ENCODE assay signal across 23 mouse cellular contexts in the genomic region with DNA sequence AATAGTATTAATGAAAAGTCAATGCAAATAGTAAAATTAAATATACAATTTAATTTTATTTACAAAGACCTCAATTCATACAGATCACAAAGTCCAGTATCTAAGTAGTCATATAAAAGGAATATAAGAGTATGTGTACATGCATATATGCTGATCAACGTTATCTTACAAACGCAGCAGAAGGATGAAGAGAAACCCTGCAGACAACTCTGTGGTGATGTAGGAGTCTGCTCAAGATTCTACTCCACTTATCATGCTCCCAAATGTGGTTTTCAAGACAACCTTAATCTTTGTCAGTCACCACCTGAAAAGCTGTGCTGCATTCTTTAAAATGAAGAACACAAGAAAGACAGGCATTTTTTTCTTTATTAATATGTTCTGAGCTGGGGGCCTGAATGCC. TPM values are rescaled to one million over a fixed set of nuclear protein-coding genes. Genes with fewer than 3 reads are reported as not detected.
DNase-seq lines count a peak whose midpoint lies in the region; ATAC-seq and TF ChIP-seq lines count a peak whose summit lies in the region.
"Had no signal": no experiment of that assay in that cellular context is flagged by ENCODE, and none has a peak within 500 bp of the region (broad histone marks: within the 10 kb centered on the region; RNA-seq: fewer than 3 reads in every experiment).

No protein-coding gene starts in this region.

- no peak overlapping the region for H3K4me3 ChIP-seq in liver, embryonic 13.5 days (replicated peaks)
- H3K4me3 ChIP-seq in liver, postnatal 0 days (ENCODE audit: low read depth, low read length), result no peak overlapping the region
- no peak overlapping the region for H3K4me3 ChIP-seq in liver, embryonic 15.5 days (replicated peaks)
- no peak overlapping the region for H3K4me3 ChIP-seq in liver, embryonic 16.5 days (ENCODE audit: low read depth, low read length)
- H3K4me3 ChIP-seq: embryonic facial prominence, embryonic 13.5 days; embryonic facial prominence, embryonic 15.5 days; erythroblast, embryonic 14.5 days; forebrain, embryonic 10.5 days; forebrain, embryonic 12.5 days had no signal

- no peak overlapping the region for H3K4me2 ChIP-seq in liver, embryonic 13.5 days
- no peak overlapping the region for H3K4me2 ChIP-seq in liver, postnatal 0 days (ENCODE audit: low read depth, low read length)
- no peak overlapping the region for H3K4me2 ChIP-seq in liver, embryonic 15.5 days
- H3K4me2 ChIP-seq in liver, embryonic 16.5 days (ENCODE audit: low read depth, low read length), result no peak overlapping the region
- H3K4me2 ChIP-seq: embryonic facial prominence, embryonic 13.5 days; embryonic facial prominence, embryonic 15.5 days; forebrain, embryonic 12.5 days had no signal

- no peak overlapping the region for H3K9ac ChIP-seq in liver, embryonic 13.5 days
- no peak overlapping the region for H3K9ac ChIP-seq in liver, postnatal 0 days (replicated peaks)
- no peak overlapping the region for H3K9ac ChIP-seq in liver, embryonic 15.5 days
- no peak overlapping the region for H3K9ac ChIP-seq in liver, embryonic 16.5 days (ENCODE audit: low read depth, low read length)
- H3K9ac ChIP-seq: embryonic facial prominence, embryonic 13.5 days; embryonic facial prominence, embryonic 15.5 days; forebrain, embryonic 12.5 days had no signal

- H3K4me1 ChIP-seq in liver, embryonic 13.5 days (replicated peaks), result peaks cover 8% of the 10 kb centered on the region
- H3K4me1 ChIP-seq in liver, postnatal 0 days (ENCODE audit: insufficient read depth), result no peaks in the 10 kb centered on the region
- H3K4me1 ChIP-seq in liver, embryonic 15.5 days (replicated peaks), result 0 out of 2 replicates have a peak, but pooled peaks cover 4% of the 10 kb centered on the region
- no peaks in the 10 kb centered on the region for H3K4me1 ChIP-seq in liver, embryonic 16.5 days (ENCODE audit: control insufficient read depth, low read depth, low read length)
- H3K4me1 ChIP-seq: embryonic facial prominence, embryonic 13.5 days; embryonic facial prominence, embryonic 15.5 days; forebrain, embryonic 10.5 days; forebrain, embryonic 12.5 days had no signal

- WGBS in liver, embryonic 13.5 days (ENCODE audit: insufficient replicate concordance), result 53% methylated on average over 2 of the region's 2 CpGs
- WGBS in liver, postnatal 0 days (ENCODE audit: insufficient replicate concordance), result 56% methylated on average over 2 of the region's 2 CpGs
- WGBS in liver, embryonic 15.5 days (ENCODE audit: insufficient replicate concordance), result 46% methylated on average over 2 of the region's 2 CpGs
- 57% methylated on average over 2 of the region's 2 CpGs for WGBS in liver, embryonic 16.5 days (ENCODE audit: insufficient replicate concordance)

- TF ChIP-seq CTCF in liver, postnatal 0 days (IDR thresholded peaks at IDR 0.05; ENCODE audit: low read depth), result no peak

- ATAC-seq in liver, embryonic 13.5 days (ENCODE audit: low read depth), result peak; percentile 81
- no peak for ATAC-seq in liver, postnatal 0 days
- ATAC-seq in liver, embryonic 15.5 days (ENCODE audit: insufficient read depth), result 0 out of 2 replicates have a peak, but pooled peaks have one; percentile 47
- peak; percentile 32; the same call in 1 of the 2 replicates for ATAC-seq in liver, embryonic 16.5 days (ENCODE audit: low read depth)
- ATAC-seq: forebrain, embryonic 14.5 days; forebrain, embryonic 16.5 days had no signal

- TF ChIP-seq EP300 in liver, postnatal 0 days (IDR thresholded peaks at IDR 0.05; ENCODE audit: low read depth), result no peak

- no peaks in the 10 kb centered on the region for H3K9me3 ChIP-seq in liver, embryonic 13.5 days (replicated peaks)
- no peaks in the 10 kb centered on the region for H3K9me3 ChIP-seq in liver, postnatal 0 days (ENCODE audit: low read length)
- no peaks in the 10 kb centered on the region for H3K9me3 ChIP-seq in liver, embryonic 15.5 days (replicated peaks)
- H3K9me3 ChIP-seq in liver, embryonic 16.5 days (replicated peaks; ENCODE audit: control insufficient read depth, low read length), result no peaks in the 10 kb centered on the region
- H3K9me3 ChIP-seq: embryonic facial prominence, embryonic 13.5 days; embryonic facial prominence, embryonic 15.5 days; forebrain, embryonic 10.5 days; forebrain, embryonic 12.5 days had no signal

- H3K27ac ChIP-seq in liver, embryonic 13.5 days, result no peak overlapping the region
- no peak overlapping the region for H3K27ac ChIP-seq in liver, postnatal 0 days (ENCODE audit: low read depth)
- no peak overlapping the region for H3K27ac ChIP-seq in liver, embryonic 15.5 days (replicated peaks)
- no peak overlapping the region for H3K27ac ChIP-seq in liver, embryonic 16.5 days (ENCODE audit: low read length)
- H3K27ac ChIP-seq: embryonic facial prominence, embryonic 13.5 days; embryonic facial prominence, embryonic 15.5 days; forebrain, embryonic 10.5 days; forebrain, embryonic 12.5 days had no signal

- no peaks in the 10 kb centered on the region for H3K36me3 ChIP-seq in liver, embryonic 13.5 days
- H3K36me3 ChIP-seq in liver, postnatal 0 days (replicated peaks; ENCODE audit: insufficient read depth, low read length), result no peaks in the 10 kb centered on the region
- no peaks in the 10 kb centered on the region for H3K36me3 ChIP-seq in liver, embryonic 15.5 days (replicated peaks)
- no peaks in the 10 kb centered on the region for H3K36me3 ChIP-seq in liver, embryonic 16.5 days (ENCODE audit: control insufficient read depth, insufficient read depth)
- H3K36me3 ChIP-seq: embryonic facial prominence, embryonic 13.5 days; embryonic facial prominence, embryonic 15.5 days; forebrain, embryonic 10.5 days; forebrain, embryonic 12.5 days had no signal

- H3K27me3 ChIP-seq in liver, embryonic 13.5 days, result peaks cover 2% of the 10 kb centered on the region; the same call in 1 of the 2 replicates
- no peaks in the 10 kb centered on the region for H3K27me3 ChIP-seq in liver, postnatal 0 days (ENCODE audit: insufficient read depth, low read length)
- no peaks in the 10 kb centered on the region; the same call in 1 of the 2 replicates for H3K27me3 ChIP-seq in liver, embryonic 15.5 days
- H3K27me3 ChIP-seq in liver, embryonic 16.5 days (ENCODE audit: control insufficient read depth, insufficient read depth, low read depth, low read length), result no peaks in the 10 kb centered on the region
- H3K27me3 ChIP-seq: embryonic facial prominence, embryonic 13.5 days; embryonic facial prominence, embryonic 15.5 days; forebrain, embryonic 12.5 days had no signal

- peak; percentile 3 for DNase-seq in liver, embryonic 13.5 days
- no peak for DNase-seq in liver, postnatal 0 days
- DNase-seq in heart, adult 9 months (ENCODE audit: low spot score in 2 of 2), result no peak
- DNase-seq: adrenal gland, adult 2 months; adrenal gland, postnatal 10 days; adrenal gland, postnatal 25 days; cerebellum, adult 11 months; cerebellum, adult 18-20 months; cerebellum, adult 8-10 months; cerebellum, adult 9-11 months; cerebellum, postnatal 14 days; cerebellum, postnatal 36 days; embryo, embryonic 11 days had no signal

RNA-seq across cellular contexts. Expression of a gene that starts 44.0 kb away (rescaled TPM):
- polyA plus RNA-seq in liver, embryonic 13.5 days (2015; fragmentation: Nextera tagmentation; extraction: Ambion mirVana), result 22.5 and 23.6 TPM in 2 replicates
- polyA plus RNA-seq in liver, postnatal 0 days (2015; fragmentation: Nextera tagmentation; extraction: Ambion mirVana), result 15.0 and 16.8 TPM in 2 replicates
- polyA plus RNA-seq in liver, embryonic 15.5 days (2015; fragmentation: Nextera tagmentation; extraction: Ambion mirVana), result 18.7 and 26.2 TPM in 2 replicates
- polyA plus RNA-seq in liver, embryonic 16.5 days (2015; fragmentation: Nextera tagmentation; extraction: Ambion mirVana), result 22.0 and 23.9 TPM in 2 replicates
- polyA plus RNA-seq: C2C12 had no signal
